Mouse (Mus musculus) urinary bladder, postnatal 25 days (tissue): ENCODE data around the gene Nodal.
"Not testable (repeated sequence)": the region's sequence is repeated elsewhere in the genome, so short reads cannot be mapped to it uniquely, and the experiment has no call there.

Source experiments
- DNase-seq: peaks from one replicate; pipeline ENCODE4 v3.0.0; 2022; ENCODE audit warnings: low spot score

Gene Nodal

DNA sequence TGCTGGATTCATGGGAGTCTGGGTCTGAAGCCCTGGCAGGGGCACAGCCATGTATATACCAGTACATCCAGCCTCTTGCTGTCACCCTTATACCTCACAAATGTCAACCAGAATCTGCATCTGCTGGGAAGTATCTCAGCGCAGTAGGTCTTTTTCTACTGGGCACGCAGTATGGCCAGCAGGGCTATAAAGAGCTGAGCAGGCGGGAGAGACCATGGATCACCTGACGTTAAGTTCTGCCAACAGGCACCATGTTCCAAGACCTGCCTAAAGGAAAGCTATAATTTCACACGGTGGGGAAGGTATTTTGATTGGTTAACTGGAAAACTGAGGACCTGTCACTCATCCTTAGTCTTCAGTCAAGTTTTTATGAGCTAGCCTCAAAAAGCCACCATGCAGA, 11.3 kb downstream of the Nodal start:
- DNase-seq, result no peak

- no peak for DNase-seq
These were observed 13.6 kb downstream of the Nodal start for GRCm38 (mm10) chr10:61431375-61431774.

- no peak for DNase-seq
These were observed 22.5 kb downstream of the Nodal start for GRCm38 (mm10) chr10:61440202-61440800.

DNA sequence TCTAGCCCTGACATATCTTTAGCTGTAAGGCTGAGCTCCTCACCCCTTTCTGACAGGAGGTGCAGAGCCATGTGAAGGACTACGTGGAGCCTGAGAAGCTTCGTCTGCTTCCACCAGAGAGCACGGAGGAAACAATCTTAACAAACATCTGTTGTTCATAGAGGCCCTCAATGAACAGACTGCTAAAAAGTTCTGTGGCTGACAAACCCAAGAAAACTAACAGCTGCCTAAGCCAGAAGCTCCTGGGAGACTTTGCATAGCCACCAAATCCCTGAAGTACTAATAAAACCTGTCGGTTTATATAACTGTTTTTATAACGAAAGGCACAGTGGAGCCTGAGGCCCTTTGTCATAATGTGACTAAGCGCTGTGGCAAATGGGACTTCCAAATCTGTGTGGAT, 25.7 kb downstream of the Nodal start:
- no peak for DNase-seq

DNA sequence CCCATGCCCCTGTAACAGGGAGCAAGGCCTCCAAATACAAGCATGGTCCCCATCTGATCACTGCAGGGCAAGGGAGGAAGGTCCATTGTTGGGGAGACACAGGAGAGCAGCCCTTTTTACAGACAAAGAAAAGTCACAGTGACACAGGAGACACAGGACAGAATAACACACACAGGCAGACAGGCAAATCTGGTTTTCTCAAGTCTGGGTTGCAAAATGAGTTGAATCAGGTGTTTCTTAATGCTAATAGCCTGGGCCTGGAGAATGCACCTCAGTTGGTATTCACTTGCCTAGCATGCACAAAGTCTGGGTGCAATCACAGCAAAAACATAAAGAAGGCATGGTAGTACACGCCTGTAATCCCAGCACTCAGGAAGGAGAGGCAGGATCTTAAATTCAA, 26.1 kb downstream of the Nodal start:
- DNase-seq, result no peak

DNA sequence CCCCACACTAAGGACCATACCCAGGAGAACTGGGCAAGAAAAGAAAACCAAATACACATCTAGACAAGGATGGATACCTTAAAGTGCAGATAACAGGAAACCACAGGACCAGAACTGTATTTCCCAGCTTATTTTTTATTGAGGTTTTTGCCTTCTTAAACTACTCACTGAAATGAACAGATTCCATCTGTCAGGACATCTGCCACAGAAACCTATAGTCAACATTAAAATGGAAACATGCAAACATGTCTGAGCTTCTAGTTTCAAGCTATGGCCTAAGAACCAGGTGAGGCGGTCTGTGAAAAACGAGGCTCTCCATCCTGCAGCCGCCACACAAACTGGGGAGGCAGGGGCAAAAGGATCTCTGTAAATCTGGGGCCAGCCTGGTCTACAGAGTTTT, 27.2 kb downstream of the Nodal start:
- no peak for DNase-seq

GRCm38 (mm10) chr10:61447581-61448353, 30.0 kb downstream of the Nodal start:
- no peak for DNase-seq

DNA sequence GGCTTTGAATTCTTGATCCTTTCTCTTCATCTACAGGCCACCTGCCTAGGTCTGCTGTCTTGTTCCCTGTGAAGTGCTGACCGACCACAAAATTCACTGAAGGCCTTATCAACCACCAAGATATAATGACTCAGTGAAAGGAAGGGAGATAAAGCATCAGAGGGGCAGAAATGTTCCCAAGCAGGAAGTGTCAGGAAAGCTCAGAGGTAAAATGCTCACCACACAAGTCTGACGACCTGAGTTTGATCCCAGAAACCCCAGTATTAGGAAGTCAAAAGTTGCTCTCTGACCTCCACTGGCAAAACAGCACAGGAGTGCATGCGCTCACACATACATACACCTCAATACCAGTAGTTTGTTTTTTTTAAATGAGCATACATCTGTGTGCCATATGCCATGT, 31.1 kb downstream of the Nodal start:
- DNase-seq, result no peak

DNA sequence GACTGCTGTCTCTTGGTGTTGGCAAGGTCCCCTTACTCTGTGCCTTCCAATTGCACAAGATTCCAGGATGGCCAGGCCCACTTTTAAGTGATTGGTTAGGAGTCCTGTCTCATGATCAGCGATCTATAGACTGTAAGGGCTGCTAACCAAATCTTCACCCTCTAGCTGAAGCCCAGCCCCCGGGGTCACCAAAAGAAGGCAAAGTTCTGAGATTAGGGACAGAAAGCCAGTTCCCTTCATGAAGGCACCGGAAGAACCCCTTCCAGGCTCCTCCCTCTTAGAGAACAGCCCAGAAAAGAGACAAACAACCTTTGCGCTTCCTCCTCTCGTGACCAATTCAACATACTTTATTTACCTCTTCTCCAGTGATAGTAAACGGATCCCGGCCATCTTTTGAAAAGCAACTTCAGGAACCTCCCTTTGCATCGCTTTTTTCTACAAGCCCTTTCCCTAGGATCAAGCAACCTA, 33.7 kb downstream of the Nodal start:
- no peak for DNase-seq

DNA sequence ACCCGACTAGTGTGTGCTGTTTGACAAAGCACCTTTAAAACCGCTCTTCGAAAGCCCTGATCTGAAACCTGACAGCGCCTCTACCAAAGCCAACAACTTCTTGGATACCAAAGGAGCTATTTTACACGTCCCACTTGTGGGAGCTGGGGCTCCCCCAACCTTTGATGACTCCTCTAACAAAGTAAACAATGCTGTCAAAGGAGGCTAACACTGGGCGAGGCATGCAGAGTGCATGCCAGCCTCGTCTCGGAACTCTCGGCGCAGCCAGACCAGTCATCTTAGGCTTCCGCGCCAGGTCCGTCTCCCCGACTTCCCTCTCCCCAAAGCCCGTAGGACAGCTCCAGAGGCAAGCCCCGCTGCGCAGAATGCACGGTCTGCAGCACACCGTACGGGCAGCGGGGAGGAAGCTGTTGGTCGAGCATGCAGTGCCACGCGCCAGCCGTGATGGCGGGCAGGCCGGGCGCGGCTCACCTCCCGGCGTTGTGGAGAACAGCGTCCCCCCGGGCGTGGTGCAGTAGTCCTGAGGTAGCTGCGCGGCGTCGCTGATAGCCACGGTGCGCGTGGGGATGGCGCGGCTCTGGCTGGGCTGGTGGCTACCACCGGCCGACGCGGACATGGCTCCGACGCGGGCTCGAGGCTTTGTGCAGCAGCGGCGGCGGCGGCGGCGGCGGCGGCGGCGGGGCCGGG, 34.3 kb downstream of the Nodal start:
- peak; percentile 38 for DNase-seq

DNA sequence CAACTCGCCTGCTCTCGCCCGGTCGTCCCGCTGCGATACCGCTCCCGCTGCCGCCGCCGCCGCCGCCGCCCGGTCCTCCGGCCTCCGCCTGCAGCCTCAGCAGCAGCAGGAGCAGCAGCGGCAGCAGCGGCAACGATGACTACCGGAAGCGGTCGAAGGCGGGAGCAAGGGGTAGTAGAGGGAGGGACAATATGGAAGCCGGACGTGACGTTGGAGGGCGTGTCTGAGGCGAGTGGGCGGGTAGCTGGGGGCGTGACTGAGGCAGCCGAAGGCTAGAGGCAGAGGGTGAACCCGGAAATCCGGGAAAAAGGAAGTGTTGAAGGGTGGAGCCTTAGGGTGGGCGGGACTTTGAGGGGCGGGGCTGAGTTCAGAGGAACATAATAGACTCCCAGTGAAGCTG, 34.9 kb downstream of the Nodal start, which contains the start of gene Eif4ebp2:
Gene Eif4ebp2 (minus strand): TSS at position 17 of the 400 bp plus-strand sequence.
- DNase-seq, result peak; percentile 99

- not testable (repeated sequence) for DNase-seq
These were observed 35.4 kb downstream of the Nodal start for GRCm38 (mm10) chr10:61453171-61453570.

DNA sequence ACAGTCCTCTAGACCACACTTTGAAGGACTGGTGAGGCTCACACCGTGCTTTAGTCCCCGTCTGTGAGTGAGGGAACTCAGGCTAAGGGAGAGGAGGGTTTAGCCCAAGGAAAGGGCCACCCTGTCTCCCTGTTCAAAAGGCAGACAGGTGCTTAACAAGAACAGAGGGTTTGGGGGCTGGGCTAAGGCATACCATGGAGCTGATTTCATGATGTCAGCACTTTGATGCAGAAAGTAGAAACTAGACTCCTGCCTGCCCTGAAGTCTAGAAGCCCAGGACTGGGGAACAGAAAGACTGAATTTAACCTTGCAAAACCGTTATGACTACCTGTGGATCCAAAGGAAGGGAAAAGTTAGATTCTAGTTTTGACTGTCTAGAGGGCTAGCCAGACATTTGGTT, 39.4 kb downstream of the Nodal start:
- no peak for DNase-seq

- DNase-seq, result no peak
These were observed 47.2 kb downstream of the Nodal start for GRCm38 (mm10) chr10:61465009-61465408.

DNA sequence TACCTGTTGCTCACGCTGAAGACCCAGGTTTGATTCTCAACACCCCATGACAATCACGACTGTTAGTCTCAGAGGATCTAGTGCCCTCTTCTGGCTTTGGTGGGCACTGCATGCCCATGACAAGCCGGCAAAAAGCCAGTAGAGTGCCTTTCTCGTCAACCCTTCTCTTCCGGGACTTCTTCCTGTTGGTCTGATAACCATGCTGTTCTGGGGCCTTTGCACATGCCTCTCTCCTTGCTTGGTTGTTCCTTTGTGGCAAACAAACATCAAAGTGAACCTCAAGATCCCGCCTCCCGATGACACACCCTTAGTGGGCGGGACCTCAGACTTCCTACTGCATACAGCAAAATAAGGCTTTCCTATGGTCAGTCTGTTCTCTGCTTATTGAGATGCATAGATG, 48.5 kb downstream of the Nodal start:
- DNase-seq, result no peak

DNA sequence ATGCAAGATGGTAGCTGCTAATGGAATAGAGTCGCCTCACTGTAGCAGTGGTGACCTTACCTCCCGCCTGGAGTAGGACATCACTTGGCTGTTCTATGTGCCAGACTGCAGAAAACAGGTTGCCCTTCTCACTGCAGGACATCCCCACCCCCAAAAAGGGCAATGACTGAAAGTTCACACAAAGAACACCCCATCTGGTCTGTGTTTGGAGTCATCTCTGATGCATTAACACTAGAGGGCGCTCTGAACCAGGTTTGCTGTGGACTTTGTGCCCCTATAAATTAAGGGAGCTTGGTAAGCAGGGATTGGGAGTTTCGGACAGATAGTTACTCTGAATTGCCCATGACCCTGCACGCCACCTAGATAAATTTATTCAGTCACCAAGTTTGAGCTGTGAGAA, 49.1 kb downstream of the Nodal start:
- DNase-seq, result no peak

- no peak for DNase-seq
These were observed 51.1 kb downstream of the Nodal start for GRCm38 (mm10) chr10:61468900-61469299.

- DNase-seq, result no peak
These were observed 55.9 kb downstream of the Nodal start for GRCm38 (mm10) chr10:61473640-61474039.

GRCm38 (mm10) chr10:61474344-61474743, 56.6 kb downstream of the Nodal start:
- DNase-seq, result no peak
